Mouse (Mus musculus): ENCODE data around the gene Uqcrfs1. TPM values are rescaled to one million over a fixed set of nuclear protein-coding genes. Genes with fewer than 3 reads are reported as not detected.
A peak's percentile ranks its signal among the peaks of the same experiment; 100 is the strongest.

Uqcrfs1 gene
- 93.1 and 111 TPM in 2 replicates for polyA plus RNA-seq (2012; rRNA removed)

- WGBS: under 1% methylated on average over 82 of the region's 82 CpGs
- peak; percentile 94 for TF ChIP-seq POLR2A (IDR thresholded peaks at IDR 0.05; ENCODE audit: borderline replicate concordance, extremely low read depth, low read depth, low read length)
- no peak for TF ChIP-seq CTCF (IDR thresholded peaks at IDR 0.05; ENCODE audit: insufficient read depth, low read length)
- peak within 1 kb of the TSS; percentile 91 for H3K4me3 ChIP-seq (replicated peaks; ENCODE audit: extremely low read depth, low read depth, low read length)
- DNase-seq: peak; percentile 99
- peaks cover 15% of the 10 kb centered on the region for H3K4me1 ChIP-seq (ENCODE audit: control insufficient read depth, insufficient read depth, low read length)
Observed at GRCm38 (mm10) chr13:30544856-30545604, at the start of gene Uqcrfs1. Uqcrfs1 (minus strand) TSS chr13:30545362.

GRCm38 (mm10) chr13:30585786-30586185 lies 40.6 kb upstream of the Uqcrfs1 start:
- TF ChIP-seq CTCF (IDR thresholded peaks at IDR 0.05; ENCODE audit: insufficient read depth, low read length): no peak
- 84% methylated on average over 3 of the region's 3 CpGs for WGBS
- H3K4me3 ChIP-seq (replicated peaks; ENCODE audit: extremely low read depth, low read depth, low read length): no peak overlapping the region
- H3K4me1 ChIP-seq (ENCODE audit: control insufficient read depth, insufficient read depth, low read length): no peaks in the 10 kb centered on the region
- no peak for DNase-seq

DNA sequence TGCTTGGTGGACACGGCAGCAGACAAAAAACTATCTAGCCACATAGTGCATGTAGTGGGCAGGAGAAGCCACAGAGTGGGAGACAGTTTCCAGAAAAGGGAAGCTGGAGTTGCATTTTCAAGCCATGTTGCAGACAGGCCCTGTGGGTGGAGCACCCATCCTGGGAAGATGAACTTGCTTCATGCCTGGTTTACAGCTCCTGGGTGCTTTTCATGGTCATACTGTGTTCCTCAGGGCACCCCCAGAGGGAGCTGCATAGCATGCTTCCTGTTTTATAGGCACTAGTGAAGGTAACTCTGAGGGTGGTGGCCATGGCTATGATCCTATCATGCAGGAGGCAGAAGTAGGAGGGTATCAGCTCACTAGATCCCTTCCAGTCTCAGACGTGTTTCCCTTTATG lies 37.4 kb upstream of the Uqcrfs1 start:
- Histone ChIP-seq H3K4me3 (replicated peaks; ENCODE audit: extremely low read depth, low read depth, low read length) (no peak overlapping the region), H3K4me1 (ENCODE audit: control insufficient read depth, insufficient read depth, low read length) (no peaks in the 10 kb centered on the region)
- TF ChIP-seq CTCF (IDR thresholded peaks at IDR 0.05; ENCODE audit: insufficient read depth, low read length) (no peak), POLR2A (IDR thresholded peaks at IDR 0.05; ENCODE audit: borderline replicate concordance, extremely low read depth, low read depth, low read length) (no peak)
- no peak for DNase-seq
- WGBS: 67% methylated on average over 2 of the region's 2 CpGs

- no peak for TF ChIP-seq POLR2A (IDR thresholded peaks at IDR 0.05; ENCODE audit: borderline replicate concordance, extremely low read depth, low read depth, low read length)
- no peak for TF ChIP-seq CTCF (IDR thresholded peaks at IDR 0.05; ENCODE audit: insufficient read depth, low read length)
- no peaks in the 10 kb centered on the region for H3K4me1 ChIP-seq (ENCODE audit: control insufficient read depth, insufficient read depth, low read length)
- no peak overlapping the region for H3K4me3 ChIP-seq (replicated peaks; ENCODE audit: extremely low read depth, low read depth, low read length)
- 57% methylated on average over 2 of the region's 2 CpGs for WGBS
- DNase-seq: no peak
Observed at GRCm38 (mm10) chr13:30578806-30579205, 33.6 kb upstream of the Uqcrfs1 start.

DNA sequence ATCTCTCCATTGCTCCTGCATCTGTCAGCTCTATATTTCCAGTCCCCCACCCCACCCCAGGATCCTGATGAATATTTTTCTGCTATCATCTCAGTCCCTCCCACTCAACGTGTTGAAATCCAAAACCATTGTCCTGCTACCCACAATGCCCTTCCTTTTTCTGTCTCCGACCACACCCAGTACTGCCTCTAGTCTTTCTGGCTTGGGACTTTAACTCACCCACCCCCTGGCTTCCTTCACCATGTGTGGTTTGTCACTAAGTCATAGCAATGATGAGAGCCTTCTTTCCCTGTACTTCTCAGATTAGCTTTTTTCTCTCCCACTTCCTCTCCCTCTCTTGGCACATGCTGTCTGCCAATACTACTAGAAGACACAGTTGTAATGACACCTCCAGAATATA lies 31.7 kb upstream of the Uqcrfs1 start:
- H3K4me1 ChIP-seq (ENCODE audit: control insufficient read depth, insufficient read depth, low read length): no peaks in the 10 kb centered on the region
- no peak for DNase-seq
- WGBS: 56% methylated on average over 2 of the region's 2 CpGs
- H3K4me3 ChIP-seq (replicated peaks; ENCODE audit: extremely low read depth, low read depth, low read length): no peak overlapping the region
- TF ChIP-seq CTCF (IDR thresholded peaks at IDR 0.05; ENCODE audit: insufficient read depth, low read length): no peak
- TF ChIP-seq POLR2A (IDR thresholded peaks at IDR 0.05; ENCODE audit: borderline replicate concordance, extremely low read depth, low read depth, low read length): no peak

GRCm38 (mm10) chr13:30572971-30573370 lies 27.8 kb upstream of the Uqcrfs1 start:
- Histone ChIP-seq H3K4me3 (replicated peaks; ENCODE audit: extremely low read depth, low read depth, low read length) (no peak overlapping the region), H3K4me1 (ENCODE audit: control insufficient read depth, insufficient read depth, low read length) (no peaks in the 10 kb centered on the region)
- WGBS: 72% methylated on average over 4 of the region's 4 CpGs
- no peak for TF ChIP-seq CTCF (IDR thresholded peaks at IDR 0.05; ENCODE audit: insufficient read depth, low read length)
- TF ChIP-seq POLR2A (IDR thresholded peaks at IDR 0.05; ENCODE audit: borderline replicate concordance, extremely low read depth, low read depth, low read length): no peak
- no peak for DNase-seq

DNA sequence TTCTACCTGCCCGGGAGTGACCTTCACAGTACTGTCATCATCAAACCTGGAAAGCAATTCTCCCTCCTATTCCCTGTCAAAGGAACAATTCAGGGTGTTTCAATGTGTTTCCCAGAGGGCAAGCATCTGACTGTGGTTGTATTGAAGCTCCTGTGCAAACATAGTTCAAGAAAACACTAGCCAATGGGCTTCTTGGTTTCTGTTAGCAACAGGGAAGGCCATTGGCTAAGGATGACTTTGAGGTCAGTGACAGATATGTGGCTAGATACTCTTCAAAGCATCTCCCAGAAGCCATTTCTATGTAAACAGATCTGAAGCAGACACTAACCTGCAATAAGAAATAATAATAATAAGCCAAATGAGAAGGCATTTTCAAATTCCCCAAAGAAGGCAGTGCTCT lies 25.0 kb upstream of the Uqcrfs1 start:
- H3K4me3 ChIP-seq (replicated peaks; ENCODE audit: extremely low read depth, low read depth, low read length): no peak overlapping the region
- no peaks in the 10 kb centered on the region for H3K4me1 ChIP-seq (ENCODE audit: control insufficient read depth, insufficient read depth, low read length)
- 83% methylated on average over 1 of the region's 1 CpGs for WGBS
- TF ChIP-seq POLR2A (IDR thresholded peaks at IDR 0.05; ENCODE audit: borderline replicate concordance, extremely low read depth, low read depth, low read length) (no peak), CTCF (IDR thresholded peaks at IDR 0.05; ENCODE audit: insufficient read depth, low read length) (no peak)
- DNase-seq: no peak

DNA sequence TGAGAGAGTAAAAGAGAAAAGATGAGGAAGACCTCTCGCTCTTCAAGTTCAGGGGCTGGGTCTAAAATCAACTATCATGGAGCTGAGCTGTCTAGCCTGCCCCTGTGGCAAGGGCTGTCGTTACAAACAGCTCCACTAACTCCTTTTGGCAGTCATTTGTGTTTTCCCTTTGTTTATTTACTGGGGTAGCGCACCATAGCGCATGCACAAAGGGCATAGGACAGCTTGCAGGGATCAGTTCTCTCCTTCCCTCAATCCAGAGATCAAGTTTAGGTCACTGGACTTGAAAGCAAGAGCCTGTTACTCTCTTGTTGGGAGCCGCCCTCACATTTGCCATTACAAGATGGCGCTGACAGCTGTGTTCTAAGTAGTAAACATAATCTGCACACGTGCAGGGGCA lies 22.4 kb upstream of the Uqcrfs1 start:
- WGBS: 68% methylated on average over 7 of the region's 7 CpGs
- DNase-seq: no peak
- H3K4me3 ChIP-seq (replicated peaks; ENCODE audit: extremely low read depth, low read depth, low read length): no peak overlapping the region
- H3K4me1 ChIP-seq (ENCODE audit: control insufficient read depth, insufficient read depth, low read length): no peaks in the 10 kb centered on the region
- no peak for TF ChIP-seq POLR2A (IDR thresholded peaks at IDR 0.05; ENCODE audit: borderline replicate concordance, extremely low read depth, low read depth, low read length)
- no peak for TF ChIP-seq CTCF (IDR thresholded peaks at IDR 0.05; ENCODE audit: insufficient read depth, low read length)

GRCm38 (mm10) chr13:30566767-30567166 lies 21.6 kb upstream of the Uqcrfs1 start:
- H3K4me1 ChIP-seq (ENCODE audit: control insufficient read depth, insufficient read depth, low read length): no peaks in the 10 kb centered on the region
- TF ChIP-seq CTCF (IDR thresholded peaks at IDR 0.05; ENCODE audit: insufficient read depth, low read length) (peak; percentile 59), POLR2A (IDR thresholded peaks at IDR 0.05; ENCODE audit: borderline replicate concordance, extremely low read depth, low read depth, low read length) (no peak)
- DNase-seq: peak; percentile 30
- H3K4me3 ChIP-seq (replicated peaks; ENCODE audit: extremely low read depth, low read depth, low read length): no peak overlapping the region
- WGBS: 55% methylated on average over 8 of the region's 8 CpGs

DNA sequence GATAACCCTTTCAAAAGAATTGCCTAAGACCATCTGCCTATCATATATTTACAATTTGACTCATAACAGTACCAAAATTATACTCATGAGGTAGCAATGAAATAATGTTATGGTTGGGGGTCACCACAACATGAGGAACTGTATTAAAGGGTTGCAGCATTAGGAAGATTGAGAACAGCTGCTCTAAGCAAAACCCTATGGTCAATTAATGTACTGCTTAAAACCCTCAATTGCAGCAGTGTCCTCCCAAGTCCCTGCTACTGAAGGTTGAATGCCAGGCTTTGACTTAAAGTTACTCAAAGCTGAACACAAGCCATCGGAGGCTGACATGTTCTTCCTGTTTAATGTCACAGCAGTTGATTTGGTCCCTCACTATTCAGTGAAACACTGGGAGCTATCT lies 15.4 kb upstream of the Uqcrfs1 start:
- 61% methylated on average over 1 of the region's 1 CpGs for WGBS
- Histone ChIP-seq H3K4me1 (ENCODE audit: control insufficient read depth, insufficient read depth, low read length) (no peaks in the 10 kb centered on the region), H3K4me3 (replicated peaks; ENCODE audit: extremely low read depth, low read depth, low read length) (no peak overlapping the region)
- TF ChIP-seq CTCF (IDR thresholded peaks at IDR 0.05; ENCODE audit: insufficient read depth, low read length) (no peak), POLR2A (IDR thresholded peaks at IDR 0.05; ENCODE audit: borderline replicate concordance, extremely low read depth, low read depth, low read length) (no peak)
- DNase-seq: no peak
